Mouse (Mus musculus): ENCODE measurements at regions not wholly inside any gene's neighbourhood (a gene's known extent, or its start where the extent isn't known, plus 50 kb on each side); places are given as distances from the start of the nearest gene placed in this dataset.

DNA sequence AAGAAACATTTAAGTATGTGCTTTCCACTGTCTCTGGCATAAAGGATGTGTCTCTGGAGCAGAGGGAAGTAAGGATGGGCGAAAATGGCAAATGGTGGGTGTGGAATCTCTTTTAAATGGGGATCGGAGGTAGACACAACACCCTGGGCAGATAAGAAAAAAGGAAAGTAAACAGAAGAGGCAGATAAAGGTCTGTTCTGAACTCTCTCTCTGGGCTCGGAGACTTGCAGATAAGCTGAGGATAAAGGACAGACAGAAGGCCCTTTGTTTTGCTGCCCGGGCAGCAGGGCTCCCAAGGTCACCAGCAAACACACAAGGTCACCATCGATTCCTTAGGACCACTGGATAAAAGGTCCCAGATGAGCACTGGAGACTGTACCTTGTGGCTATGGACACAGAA is 122.7 kb upstream of the Nmnat3 start:
- no peaks in the 10 kb centered on the region for H3K27me3 ChIP-seq (ENCODE audit: control insufficient read depth, insufficient read depth, low read length)
- H3K27ac ChIP-seq (ENCODE audit: low read depth, low read length): no peak overlapping the region
- ATAC-seq (ENCODE audit: low FRiP score) (no peak), DNase-seq (ENCODE audit: low spot score, missing footprints) (no peak)
- WGBS: 12% methylated on average over 5 of the region's 5 CpGs
- H3K4me3 ChIP-seq (ENCODE audit: low read depth, low read length): no peak overlapping the region
- no peak overlapping the region for H3K9ac ChIP-seq (ENCODE audit: low read length)
- H3K4me1 ChIP-seq (ENCODE audit: control insufficient read depth, insufficient read depth, low read length): peaks cover 6% of the 10 kb centered on the region
- no peak overlapping the region for H3K4me2 ChIP-seq
- H3K9me3 ChIP-seq (ENCODE audit: control insufficient read depth, low read length): no peaks in the 10 kb centered on the region
- no peaks in the 10 kb centered on the region for H3K36me3 ChIP-seq (ENCODE audit: control insufficient read depth, insufficient read depth, low read length)

DNA sequence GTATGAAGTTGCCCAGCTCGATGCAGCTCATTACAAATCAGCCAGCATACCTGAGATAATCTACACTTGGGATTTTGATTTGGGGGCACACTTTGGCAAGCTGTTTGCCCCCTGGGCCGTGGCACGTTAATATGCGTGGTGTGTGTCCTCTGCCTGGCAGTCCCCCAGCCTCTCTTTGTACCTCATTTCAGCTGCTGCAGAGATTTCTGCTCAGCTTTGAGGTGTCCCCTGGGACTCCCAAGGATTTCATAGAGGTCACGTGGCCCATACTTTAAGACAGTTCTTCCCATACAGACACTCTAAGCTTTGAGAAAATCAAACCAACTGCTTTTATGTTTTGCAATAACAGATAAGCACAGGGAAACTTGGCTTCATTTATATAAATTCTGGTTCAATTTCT is 113.2 kb upstream of the Nmnat3 start:
- ATAC-seq (ENCODE audit: low FRiP score) (no peak), DNase-seq (ENCODE audit: low spot score, missing footprints) (no peak)
- H3K27me3 ChIP-seq (ENCODE audit: control insufficient read depth, insufficient read depth, low read length): no peaks in the 10 kb centered on the region
- H3K9ac ChIP-seq (ENCODE audit: low read length): no peak overlapping the region
- 83% methylated on average over 5 of the region's 5 CpGs for WGBS
- no peaks in the 10 kb centered on the region for H3K4me1 ChIP-seq (ENCODE audit: control insufficient read depth, insufficient read depth, low read length)
- no peak overlapping the region for H3K27ac ChIP-seq (ENCODE audit: low read depth, low read length)
- H3K4me3 ChIP-seq (ENCODE audit: low read depth, low read length): no peak overlapping the region
- H3K9me3 ChIP-seq (ENCODE audit: control insufficient read depth, low read length): no peaks in the 10 kb centered on the region
- H3K4me2 ChIP-seq: no peak overlapping the region
- no peaks in the 10 kb centered on the region for H3K36me3 ChIP-seq (ENCODE audit: control insufficient read depth, insufficient read depth, low read length)

DNA sequence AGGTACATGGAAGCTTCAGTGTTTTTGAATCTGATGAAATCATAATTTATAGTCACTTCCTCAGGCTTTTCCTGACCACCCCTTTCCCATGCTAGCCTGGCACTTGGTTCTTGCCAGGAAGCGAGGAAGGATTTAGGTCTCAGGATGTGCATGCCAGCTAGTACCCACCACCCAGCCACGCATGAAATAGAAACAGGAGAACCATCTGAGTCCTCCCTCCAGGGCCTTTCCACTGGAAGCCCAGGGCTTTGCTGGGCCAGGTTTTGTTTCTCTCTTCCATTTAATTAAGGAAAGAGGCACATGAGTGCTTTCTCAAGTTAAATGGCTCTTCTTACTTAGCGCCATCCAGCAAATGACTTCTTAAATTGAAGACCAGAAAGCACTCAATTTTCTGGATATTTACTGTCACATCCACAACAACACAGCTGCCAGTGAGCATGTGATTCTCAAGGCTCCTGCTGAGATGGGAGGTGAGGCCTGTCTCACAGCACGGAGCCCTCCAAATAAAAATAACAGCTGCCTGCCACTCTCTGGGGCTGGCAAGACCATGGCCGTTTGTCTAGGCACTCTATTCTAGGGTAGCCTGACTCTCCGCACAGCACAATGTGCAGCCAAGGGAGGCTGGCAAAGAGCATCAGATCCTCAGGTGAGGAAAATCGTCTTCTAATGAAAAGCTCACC is 110.4 kb upstream of the Nmnat3 start:
- Histone ChIP-seq H3K9me3 (ENCODE audit: control insufficient read depth, low read length) (no peaks in the 10 kb centered on the region), H3K4me1 (ENCODE audit: control insufficient read depth, insufficient read depth, low read length) (no peaks in the 10 kb centered on the region), H3K27me3 (ENCODE audit: control insufficient read depth, insufficient read depth, low read length) (no peaks in the 10 kb centered on the region), H3K27ac (ENCODE audit: low read depth, low read length) (no peak overlapping the region), H3K4me2 (no peak overlapping the region), H3K36me3 (ENCODE audit: control insufficient read depth, insufficient read depth, low read length) (no peaks in the 10 kb centered on the region), H3K9ac (ENCODE audit: low read length) (no peak overlapping the region), H3K4me3 (ENCODE audit: low read depth, low read length) (no peak overlapping the region)
- 71% methylated on average over 7 of the region's 7 CpGs for WGBS
- DNase-seq (ENCODE audit: low spot score, missing footprints): no peak
- ATAC-seq (ENCODE audit: low FRiP score): no peak

DNA sequence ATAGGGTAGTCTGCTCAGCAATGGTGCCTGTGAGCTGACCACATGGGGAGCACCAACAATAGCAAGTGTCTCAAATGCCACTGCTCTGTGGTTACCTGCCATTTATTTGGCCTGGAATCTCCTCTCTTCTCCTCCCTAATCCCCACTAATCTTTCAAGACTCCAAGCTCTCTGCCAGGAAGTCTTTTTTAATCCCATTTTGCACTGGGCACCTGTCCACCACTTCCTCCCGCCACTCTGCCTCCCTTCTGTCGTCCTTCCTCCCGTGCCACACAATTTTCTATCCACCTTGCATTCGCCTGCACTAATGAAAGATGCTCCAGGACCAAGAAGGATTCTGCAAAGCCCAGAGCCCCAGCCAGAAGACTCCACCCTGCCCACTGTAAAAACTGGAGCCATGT is 106.5 kb upstream of the Nmnat3 start:
- H3K27me3 ChIP-seq (ENCODE audit: control insufficient read depth, insufficient read depth, low read length): no peaks in the 10 kb centered on the region
- H3K4me3 ChIP-seq (ENCODE audit: low read depth, low read length): no peak overlapping the region
- H3K9me3 ChIP-seq (ENCODE audit: control insufficient read depth, low read length): no peaks in the 10 kb centered on the region
- WGBS: 42% methylated on average over 4 of the region's 4 CpGs
- no peaks in the 10 kb centered on the region for H3K4me1 ChIP-seq (ENCODE audit: control insufficient read depth, insufficient read depth, low read length)
- H3K27ac ChIP-seq (ENCODE audit: low read depth, low read length): no peak overlapping the region
- no peak overlapping the region for H3K9ac ChIP-seq (ENCODE audit: low read length)
- H3K36me3 ChIP-seq (ENCODE audit: control insufficient read depth, insufficient read depth, low read length): no peaks in the 10 kb centered on the region
- DNase-seq (ENCODE audit: low spot score, missing footprints): no peak
- no peak overlapping the region for H3K4me2 ChIP-seq
- no peak for ATAC-seq (ENCODE audit: low FRiP score)

DNA sequence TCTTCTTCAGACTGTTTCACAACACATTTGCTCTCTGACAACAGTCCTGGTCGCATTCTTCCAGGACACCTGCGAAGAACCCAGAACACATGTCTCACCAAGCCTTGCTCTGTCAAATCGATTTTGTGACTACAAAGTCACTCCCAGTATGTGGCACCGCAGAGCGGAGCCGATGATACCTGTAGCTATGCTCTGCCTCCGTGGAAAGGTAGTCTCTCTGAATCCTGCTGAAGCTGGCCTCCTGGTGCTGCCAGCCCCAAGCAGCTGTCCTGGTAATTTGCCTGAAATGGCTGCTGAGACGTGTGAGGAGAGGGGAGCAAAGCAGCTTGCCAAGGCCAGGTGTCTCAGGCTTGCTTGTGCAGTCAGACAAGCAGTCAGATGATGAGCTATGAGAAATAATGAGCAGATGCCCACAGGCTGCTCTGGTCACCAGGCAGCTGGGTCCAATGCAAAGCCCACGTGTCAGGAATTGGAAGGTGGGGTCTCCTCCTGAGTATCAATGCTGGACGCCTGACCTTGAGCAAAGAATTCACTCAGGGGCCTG is 100.4 kb upstream of the Nmnat3 start:
- H3K27me3 ChIP-seq (ENCODE audit: control insufficient read depth, insufficient read depth, low read length): no peaks in the 10 kb centered on the region
- no peaks in the 10 kb centered on the region for H3K4me1 ChIP-seq (ENCODE audit: control insufficient read depth, insufficient read depth, low read length)
- DNase-seq (ENCODE audit: low spot score, missing footprints): no peak
- no peak overlapping the region for H3K4me3 ChIP-seq (ENCODE audit: low read depth, low read length)
- H3K27ac ChIP-seq (ENCODE audit: low read depth, low read length): no peak overlapping the region
- no peaks in the 10 kb centered on the region for H3K36me3 ChIP-seq (ENCODE audit: control insufficient read depth, insufficient read depth, low read length)
- no peak overlapping the region for H3K4me2 ChIP-seq
- no peaks in the 10 kb centered on the region for H3K9me3 ChIP-seq (ENCODE audit: control insufficient read depth, low read length)
- no peak overlapping the region for H3K9ac ChIP-seq (ENCODE audit: low read length)
- ATAC-seq (ENCODE audit: low FRiP score): no peak
- WGBS: 77% methylated on average over 10 of the region's 10 CpGs

DNA sequence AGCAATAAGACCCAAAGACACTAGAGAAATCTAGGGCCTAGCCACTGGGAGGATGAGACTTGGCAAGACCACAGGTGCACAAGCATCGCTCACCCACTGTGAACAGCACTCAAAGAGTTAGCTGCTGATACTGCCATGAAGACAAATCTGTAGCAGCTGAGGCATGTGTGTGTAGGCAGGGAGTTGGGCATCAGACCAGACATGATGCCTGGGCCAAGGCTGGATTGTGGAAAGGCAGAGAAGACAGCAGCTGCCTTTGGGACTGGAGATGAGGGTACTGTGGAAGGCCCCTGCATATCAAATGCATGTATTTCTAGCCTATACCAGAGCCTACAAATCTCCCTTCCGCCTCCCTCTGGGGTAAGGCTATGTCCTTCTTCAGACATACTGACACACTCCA is 92.9 kb upstream of the Nmnat3 start:
- no peak overlapping the region for H3K9ac ChIP-seq (ENCODE audit: low read length)
- WGBS: 85% methylated on average over 2 of the region's 2 CpGs
- H3K27ac ChIP-seq (ENCODE audit: low read depth, low read length): no peak overlapping the region
- ATAC-seq (ENCODE audit: low FRiP score) (no peak), DNase-seq (ENCODE audit: low spot score, missing footprints) (no peak)
- H3K36me3 ChIP-seq (ENCODE audit: control insufficient read depth, insufficient read depth, low read length): no peaks in the 10 kb centered on the region
- H3K9me3 ChIP-seq (ENCODE audit: control insufficient read depth, low read length): no peaks in the 10 kb centered on the region
- no peaks in the 10 kb centered on the region for H3K4me1 ChIP-seq (ENCODE audit: control insufficient read depth, insufficient read depth, low read length)
- no peak overlapping the region for H3K4me3 ChIP-seq (ENCODE audit: low read depth, low read length)
- H3K27me3 ChIP-seq (ENCODE audit: control insufficient read depth, insufficient read depth, low read length): no peaks in the 10 kb centered on the region
- no peak overlapping the region for H3K4me2 ChIP-seq

DNA sequence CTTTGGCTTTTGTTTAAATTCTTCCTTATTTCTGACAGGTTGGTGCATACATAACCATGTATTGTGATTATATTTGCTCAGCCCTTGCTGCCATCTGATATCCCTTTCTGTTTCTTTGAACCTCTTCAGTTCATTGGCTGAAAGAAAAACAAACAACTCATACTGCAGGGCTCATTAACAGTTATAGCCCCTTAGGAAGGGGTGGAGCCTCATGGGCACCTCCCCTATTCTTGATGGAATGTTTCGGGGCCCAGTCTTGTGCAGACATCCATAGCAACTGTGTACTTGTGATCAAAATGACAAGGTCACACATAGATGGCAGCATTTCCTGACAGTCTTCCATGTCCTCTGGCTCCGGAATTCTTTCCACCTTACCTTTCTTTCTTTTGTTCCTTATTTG is 68.4 kb upstream of the Nmnat3 start:
- no peak for DNase-seq (ENCODE audit: low spot score, missing footprints)
- ATAC-seq (ENCODE audit: low FRiP score): no peak

DNA sequence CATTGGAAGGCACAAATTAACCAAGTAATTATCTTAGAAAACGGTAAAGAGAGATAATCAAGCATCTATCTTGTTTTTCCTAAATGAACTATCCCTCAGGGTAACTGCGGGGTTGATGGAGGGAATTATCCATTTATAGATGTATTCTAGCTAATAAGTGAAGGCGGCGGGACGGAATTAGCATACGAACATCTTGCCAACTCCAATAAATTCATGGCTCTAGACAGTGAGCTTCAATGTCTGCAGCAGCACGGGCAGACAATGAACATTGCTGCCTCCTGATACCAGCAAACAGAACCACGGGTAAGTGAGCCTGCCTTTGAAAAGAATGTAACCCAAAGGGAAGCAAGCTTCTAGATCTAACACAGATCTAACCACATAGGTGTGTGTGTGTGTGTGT is 66.9 kb upstream of the Nmnat3 start:
- H3K4me2 ChIP-seq: no peak overlapping the region
- no peaks in the 10 kb centered on the region for H3K4me1 ChIP-seq (ENCODE audit: control insufficient read depth, insufficient read depth, low read length)
- H3K4me3 ChIP-seq (ENCODE audit: low read depth, low read length): no peak overlapping the region
- no peak overlapping the region for H3K9ac ChIP-seq (ENCODE audit: low read length)
- 80% methylated on average over 8 of the region's 8 CpGs for WGBS
- no peak overlapping the region for H3K27ac ChIP-seq (ENCODE audit: low read depth, low read length)
- H3K27me3 ChIP-seq (ENCODE audit: control insufficient read depth, insufficient read depth, low read length): no peaks in the 10 kb centered on the region
- ATAC-seq (ENCODE audit: low FRiP score) (no peak), DNase-seq (ENCODE audit: low spot score, missing footprints) (no peak)
- no peaks in the 10 kb centered on the region for H3K9me3 ChIP-seq (ENCODE audit: control insufficient read depth, low read length)
- H3K36me3 ChIP-seq (ENCODE audit: control insufficient read depth, insufficient read depth, low read length): no peaks in the 10 kb centered on the region

More for the DNA sequence above, 68.4 kb upstream of the Nmnat3 start:
- Histone ChIP-seq H3K4me3 (ENCODE audit: low read depth, low read length) (no peak overlapping the region), H3K4me2 (no peak overlapping the region), H3K9me3 (ENCODE audit: control insufficient read depth, low read length) (no peaks in the 10 kb centered on the region), H3K27ac (ENCODE audit: low read depth, low read length) (no peak overlapping the region), H3K4me1 (ENCODE audit: control insufficient read depth, insufficient read depth, low read length) (no peaks in the 10 kb centered on the region), H3K9ac (ENCODE audit: low read length) (no peak overlapping the region), H3K27me3 (ENCODE audit: control insufficient read depth, insufficient read depth, low read length) (no peaks in the 10 kb centered on the region), H3K36me3 (ENCODE audit: control insufficient read depth, insufficient read depth, low read length) (no peaks in the 10 kb centered on the region)
- 82% methylated on average over 2 of the region's 2 CpGs for WGBS

DNA sequence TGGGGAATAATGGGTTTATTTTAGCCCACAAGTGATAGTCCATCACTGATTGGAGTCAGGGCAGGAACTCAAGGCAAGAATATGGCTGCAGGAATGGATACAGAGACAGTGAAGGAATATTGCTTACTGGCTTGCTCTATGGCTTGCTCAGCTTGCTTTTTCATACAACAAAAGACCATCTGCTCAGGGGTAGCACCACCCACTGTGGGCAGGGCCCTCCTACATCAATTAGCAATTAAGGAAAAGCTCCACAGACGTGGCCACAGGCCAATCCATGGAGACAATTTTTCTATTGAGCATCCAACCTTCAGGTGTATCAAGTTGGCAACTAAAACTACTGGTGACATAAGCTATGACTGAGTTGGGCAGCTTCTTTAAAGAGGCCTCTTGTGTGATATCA is 65.5 kb upstream of the Nmnat3 start:
- WGBS: 15% methylated on average over 1 of the region's 1 CpGs
- no peak for ATAC-seq (ENCODE audit: low FRiP score)

More for the DNA sequence above, 65.5 kb upstream of the Nmnat3 start:
- no peaks in the 10 kb centered on the region for H3K27me3 ChIP-seq (ENCODE audit: control insufficient read depth, insufficient read depth, low read length)
- no peak overlapping the region for H3K27ac ChIP-seq (ENCODE audit: low read depth, low read length)
- DNase-seq (ENCODE audit: low spot score, missing footprints): no peak
- H3K4me2 ChIP-seq: no peak overlapping the region
- no peak overlapping the region for H3K9ac ChIP-seq (ENCODE audit: low read length)
- H3K36me3 ChIP-seq (ENCODE audit: control insufficient read depth, insufficient read depth, low read length): no peaks in the 10 kb centered on the region
- no peaks in the 10 kb centered on the region for H3K9me3 ChIP-seq (ENCODE audit: control insufficient read depth, low read length)
- no peaks in the 10 kb centered on the region for H3K4me1 ChIP-seq (ENCODE audit: control insufficient read depth, insufficient read depth, low read length)
- no peak overlapping the region for H3K4me3 ChIP-seq (ENCODE audit: low read depth, low read length)
